Mouse (Mus musculus) hindbrain, embryonic 15.5 days (tissue): ENCODE measurements at regions not wholly inside any gene's neighbourhood (a gene's known extent, or its start where the extent isn't known, plus 50 kb on each side); places are given as distances from the start of the nearest gene placed in this dataset.

ENCODE experiments used
- ATAC-seq: fragments of 200-750 bp; cut with Nextera tagmentation; 2 replicates; pipeline ENCODE4 v1.8.0; 2017; ENCODE audit warnings: low read depth, moderate number of reproducible peaks, moderate TSS enrichment; ENCODE audit not compliant: low FRiP score
- H3K27ac ChIP-seq: fragments of 300-500 bp; sonication (generic); replicated peaks from 2 replicates; pipeline ENCODE4 v1.5.1; 2015; ENCODE audit warnings: mild to moderate bottlenecking, inconsistent platforms
- H3K27me3 ChIP-seq: fragments of 300-500 bp; sonication (generic); 2 replicates; pipeline ENCODE4 v1.6.1; 2015; ENCODE audit warnings: control low read depth, inconsistent platforms
- H3K36me3 ChIP-seq: fragments of 300-500 bp; sonication (generic); 2 replicates; pipeline ENCODE4 v1.6.1; 2015; ENCODE audit warnings: control low read depth, inconsistent platforms
- H3K4me1 ChIP-seq: fragments of 300-500 bp; sonication (generic); replicated peaks from 2 replicates; pipeline ENCODE4 v1.6.1; 2015; ENCODE audit warnings: control low read depth, inconsistent platforms
- H3K4me2 ChIP-seq: fragments of 300-500 bp; sonication (generic); 2 replicates; pipeline ENCODE4 v1.6.1; 2015; ENCODE audit warnings: moderate library complexity, mild to moderate bottlenecking, inconsistent platforms
- H3K4me3 ChIP-seq: fragments of 300-500 bp; sonication (generic); 2 replicates; pipeline ENCODE4 v1.5.1; 2015; ENCODE audit warnings: mild to moderate bottlenecking, inconsistent platforms
- H3K9ac ChIP-seq: fragments of 300-500 bp; sonication (generic); 2 replicates; pipeline ENCODE4 v1.6.1; 2015; ENCODE audit warnings: inconsistent platforms
- H3K9me3 ChIP-seq: fragments of 300-500 bp; sonication (generic); 2 replicates; pipeline ENCODE4 v1.6.1; 2016; ENCODE audit warnings: control low read depth, inconsistent platforms
- WGBS: fragments of 180-500 bp; shearing (Covaris S2); methylation state at CpG from one replicate; pipeline ENCODE4 v1.1.7; 2015; 5-methylcytosine and 5-hydroxymethylcytosine counted together

GRCm38 (mm10) chr8:49194592-49195332 lies 351.0 kb upstream of the Tenm3 start:
- H3K9me3 ChIP-seq = no peaks in the 10 kb centered on the region
- H3K4me1 ChIP-seq = 0 out of 2 replicates have a peak, but pooled peaks cover 4% of the 10 kb centered on the region
- no peaks in the 10 kb centered on the region for H3K27me3 ChIP-seq
- no peaks in the 10 kb centered on the region for H3K36me3 ChIP-seq
- 39% methylated on average over 11 of the region's 11 CpGs for WGBS
- no peak overlapping the region for H3K27ac ChIP-seq
- no peak overlapping the region for H3K4me3 ChIP-seq
- ATAC-seq = no peak
- H3K9ac ChIP-seq = no peak overlapping the region
- no peak overlapping the region for H3K4me2 ChIP-seq

GRCm38 (mm10) chr8:49186853-49187252 lies 343.1 kb upstream of the Tenm3 start:
- Histone ChIP-seq H3K9ac (no peak overlapping the region), H3K4me2 (no peak overlapping the region), H3K9me3 (no peaks in the 10 kb centered on the region), H3K4me1 (no peaks in the 10 kb centered on the region), H3K27me3 (no peaks in the 10 kb centered on the region), H3K36me3 (no peaks in the 10 kb centered on the region), H3K4me3 (no peak overlapping the region), H3K27ac (no peak overlapping the region)
- WGBS = 58% methylated on average over 3 of the region's 3 CpGs
- no peak for ATAC-seq

DNA sequence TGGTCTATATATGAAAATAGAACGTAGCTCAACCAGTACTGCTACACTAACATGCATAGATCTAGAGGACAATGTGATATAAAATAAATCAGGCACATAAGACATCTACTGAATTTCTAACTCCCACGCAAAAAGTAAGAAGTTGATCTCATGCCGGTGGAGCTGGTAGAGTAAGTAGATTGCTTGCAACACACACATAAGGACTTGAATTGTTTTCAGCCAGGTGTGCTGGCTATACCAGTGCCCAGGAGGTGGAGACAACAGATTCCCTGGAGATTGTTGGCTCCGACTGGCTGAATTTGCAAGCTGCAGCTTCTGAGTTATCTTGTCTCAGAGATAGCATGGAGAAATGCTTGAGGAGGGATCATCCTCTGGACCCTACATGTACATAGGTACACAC lies 331.6 kb upstream of the Tenm3 start:
- WGBS = 91% methylated on average over 4 of the region's 4 CpGs
- Histone ChIP-seq H3K36me3 (no peaks in the 10 kb centered on the region), H3K9ac (no peak overlapping the region), H3K27ac (no peak overlapping the region), H3K4me2 (no peak overlapping the region), H3K9me3 (no peaks in the 10 kb centered on the region), H3K4me1 (no peaks in the 10 kb centered on the region), H3K4me3 (no peak overlapping the region), H3K27me3 (no peaks in the 10 kb centered on the region)
- ATAC-seq = no peak

GRCm38 (mm10) chr8:49174956-49175355 lies 331.2 kb upstream of the Tenm3 start:
- 87% methylated on average over 2 of the region's 2 CpGs for WGBS
- no peak for ATAC-seq
- no peak overlapping the region for H3K4me2 ChIP-seq

DNA sequence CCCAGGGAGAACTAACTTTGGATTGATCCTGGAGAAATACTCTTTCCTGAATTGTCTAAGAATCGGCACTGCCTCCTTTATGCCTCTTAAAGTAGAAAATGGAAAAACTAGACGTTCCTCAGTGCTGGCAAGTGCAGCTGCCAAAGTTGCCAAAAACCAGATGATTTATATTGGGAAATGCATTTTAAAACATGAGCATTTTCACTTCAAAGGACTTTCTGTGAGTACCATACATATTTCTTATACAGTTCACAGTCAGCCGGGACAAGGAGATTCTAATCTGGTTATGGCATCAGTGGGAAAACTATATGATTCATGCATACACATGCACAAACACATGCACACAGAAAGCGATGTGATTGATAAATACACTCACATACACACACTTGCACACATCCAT lies 315.6 kb upstream of the Tenm3 start:
- ATAC-seq = no peak
- Histone ChIP-seq H3K9me3 (no peaks in the 10 kb centered on the region), H3K4me1 (peaks cover 9% of the 10 kb centered on the region; the same call in 1 of the 2 replicates), H3K27me3 (no peaks in the 10 kb centered on the region), H3K27ac (no peak overlapping the region), H3K4me3 (no peak overlapping the region), H3K4me2 (no peak overlapping the region), H3K9ac (no peak overlapping the region), H3K36me3 (no peaks in the 10 kb centered on the region)
- WGBS = 75% methylated on average over 4 of the region's 4 CpGs

More at GRCm38 (mm10) chr8:49174956-49175355, 331.2 kb upstream of the Tenm3 start:
- Histone ChIP-seq H3K9me3 (no peaks in the 10 kb centered on the region), H3K4me1 (no peaks in the 10 kb centered on the region), H3K9ac (no peak overlapping the region), H3K27me3 (no peaks in the 10 kb centered on the region), H3K27ac (no peak overlapping the region), H3K36me3 (no peaks in the 10 kb centered on the region), H3K4me3 (no peak overlapping the region)

DNA sequence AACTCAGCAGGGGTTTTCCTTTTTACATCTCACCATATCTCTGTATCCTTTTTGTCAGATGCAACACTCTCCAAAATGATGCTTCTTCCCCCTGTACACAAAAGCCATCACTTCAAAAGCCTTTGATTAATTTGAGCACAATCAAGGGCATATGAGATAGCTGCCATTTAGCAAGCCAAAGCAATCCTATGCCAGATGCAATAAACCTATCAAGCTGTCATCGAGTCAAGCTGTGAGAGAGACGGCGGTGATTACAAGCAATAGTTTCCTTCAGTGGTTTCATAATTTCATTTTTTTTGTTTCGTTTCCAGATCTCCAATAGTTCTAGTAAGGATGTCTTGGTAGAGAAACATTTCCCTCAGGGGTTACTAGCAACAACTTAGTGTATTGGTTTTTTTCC lies 314.4 kb upstream of the Tenm3 start:
- Histone ChIP-seq H3K9ac (no peak overlapping the region), H3K4me2 (no peak overlapping the region), H3K4me3 (no peak overlapping the region), H3K4me1 (peaks cover 9% of the 10 kb centered on the region; the same call in 1 of the 2 replicates), H3K27ac (no peak overlapping the region), H3K36me3 (no peaks in the 10 kb centered on the region), H3K27me3 (no peaks in the 10 kb centered on the region), H3K9me3 (no peaks in the 10 kb centered on the region)
- 39% methylated on average over 4 of the region's 4 CpGs for WGBS
- no peak for ATAC-seq

DNA sequence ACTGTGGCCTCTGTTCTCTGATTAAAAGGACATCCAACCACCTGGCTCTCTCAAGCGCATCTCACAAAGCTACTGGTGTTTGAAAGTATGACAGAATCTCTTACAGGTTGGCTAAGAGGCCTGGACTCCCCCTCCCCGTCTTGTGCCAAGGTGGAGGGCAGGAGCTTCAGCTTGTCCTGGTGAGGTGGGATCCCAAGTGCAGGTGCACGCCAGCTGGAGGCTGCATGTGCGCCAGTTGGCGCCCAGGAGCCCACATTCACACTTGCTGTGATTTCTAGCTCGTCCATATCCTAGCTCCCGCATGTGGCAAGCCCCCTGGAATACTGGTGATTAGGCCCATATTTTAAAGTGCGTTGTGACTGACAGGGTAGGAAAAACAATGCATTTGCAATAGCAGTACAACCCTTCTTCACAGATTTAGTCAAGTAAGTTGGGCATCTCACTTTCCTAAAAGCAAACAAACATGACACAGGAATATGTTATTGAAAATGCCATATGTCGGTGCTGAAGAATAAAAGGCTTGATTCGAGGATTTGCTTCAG lies 292.8 kb upstream of the Tenm3 start:
- Histone ChIP-seq H3K4me1 (no peaks in the 10 kb centered on the region), H3K9me3 (no peaks in the 10 kb centered on the region), H3K4me3 (no peak overlapping the region), H3K36me3 (no peaks in the 10 kb centered on the region), H3K9ac (no peak overlapping the region), H3K27ac (no peak overlapping the region), H3K4me2 (no peak overlapping the region), H3K27me3 (no peaks in the 10 kb centered on the region)
- ATAC-seq = no peak
- 82% methylated on average over 10 of the region's 10 CpGs for WGBS

GRCm38 (mm10) chr8:49109095-49109494 lies 265.3 kb upstream of the Tenm3 start:
- no peaks in the 10 kb centered on the region for H3K9me3 ChIP-seq
- H3K4me2 ChIP-seq = no peak overlapping the region
- no peak overlapping the region for H3K9ac ChIP-seq
- no peaks in the 10 kb centered on the region for H3K36me3 ChIP-seq
- no peaks in the 10 kb centered on the region for H3K4me1 ChIP-seq
- 80% methylated on average over 6 of the region's 6 CpGs for whole genome bisulfite sequencing
- ATAC-seq = no peak
- H3K27me3 ChIP-seq = no peaks in the 10 kb centered on the region
- no peak overlapping the region for H3K4me3 ChIP-seq
- H3K27ac ChIP-seq = no peak overlapping the region

DNA sequence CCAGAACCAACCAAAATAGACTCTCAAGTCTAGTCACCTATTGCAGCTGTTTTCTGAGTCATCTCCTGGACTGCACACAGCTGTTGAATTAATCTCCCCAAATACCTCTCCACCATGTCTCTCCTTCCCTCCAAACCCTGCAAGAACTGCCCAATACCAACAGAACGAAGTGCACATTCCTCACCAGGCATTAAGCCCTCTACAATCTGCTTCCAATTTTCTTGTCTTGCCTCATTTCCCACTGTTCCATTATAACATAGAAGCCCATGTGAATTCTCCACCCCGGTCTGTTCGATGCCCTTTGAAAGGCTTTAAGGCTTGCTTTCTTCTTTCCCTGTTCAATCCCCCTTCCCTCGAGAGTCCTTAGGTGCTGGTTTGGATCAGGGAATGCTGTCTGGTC lies 264.9 kb upstream of the Tenm3 start:
- H3K27me3 ChIP-seq = no peaks in the 10 kb centered on the region
- no peak overlapping the region for H3K4me2 ChIP-seq
- H3K4me3 ChIP-seq = no peak overlapping the region
- no peaks in the 10 kb centered on the region for H3K36me3 ChIP-seq
- H3K9me3 ChIP-seq = no peaks in the 10 kb centered on the region
- WGBS = 57% methylated on average over 4 of the region's 4 CpGs
- no peak overlapping the region for H3K9ac ChIP-seq
- no peak for ATAC-seq
- no peaks in the 10 kb centered on the region for H3K4me1 ChIP-seq
- H3K27ac ChIP-seq = no peak overlapping the region

GRCm38 (mm10) chr8:49106531-49106930 lies 262.8 kb upstream of the Tenm3 start:
- Histone ChIP-seq H3K4me1 (no peaks in the 10 kb centered on the region), H3K9ac (no peak overlapping the region), H3K27ac (no peak overlapping the region), H3K9me3 (no peaks in the 10 kb centered on the region), H3K36me3 (no peaks in the 10 kb centered on the region), H3K4me3 (no peak overlapping the region), H3K27me3 (no peaks in the 10 kb centered on the region), H3K4me2 (no peak overlapping the region)
- 76% methylated on average over 3 of the region's 3 CpGs for WGBS
- no peak for ATAC-seq

DNA sequence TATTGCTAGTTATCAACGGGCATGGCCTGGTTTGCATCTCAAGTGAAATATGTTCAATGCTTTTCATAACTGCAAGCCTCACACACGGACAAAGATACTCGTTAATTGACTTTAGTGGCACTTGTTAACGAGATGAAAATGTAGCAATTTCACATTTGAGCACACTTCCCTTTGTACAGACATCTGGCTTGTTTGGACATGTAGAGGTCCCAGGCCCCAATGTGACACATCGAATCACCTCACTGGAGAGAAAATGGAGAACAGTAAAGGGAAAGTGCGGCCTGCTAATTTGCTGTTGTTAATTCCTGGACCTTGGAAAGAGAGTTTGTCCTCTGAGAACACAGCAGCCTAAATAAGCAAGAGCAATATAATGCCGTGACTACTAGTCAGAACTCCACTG lies 257.4 kb upstream of the Tenm3 start:
- 81% methylated on average over 7 of the region's 7 CpGs for WGBS
- H3K9ac ChIP-seq = no peak overlapping the region
- ATAC-seq = no peak

GRCm38 (mm10) chr8:49084191-49084875 lies 240.6 kb upstream of the Tenm3 start:
- no peak overlapping the region for H3K27ac ChIP-seq
- H3K27me3 ChIP-seq = no peaks in the 10 kb centered on the region
- no peaks in the 10 kb centered on the region for H3K9me3 ChIP-seq
- no peaks in the 10 kb centered on the region for H3K4me1 ChIP-seq
- H3K4me2 ChIP-seq = no peak overlapping the region
- WGBS = 77% methylated on average over 6 of the region's 6 CpGs
- H3K36me3 ChIP-seq = no peaks in the 10 kb centered on the region
- no peak overlapping the region for H3K4me3 ChIP-seq
- H3K9ac ChIP-seq = no peak overlapping the region
- no peak for ATAC-seq

More for the DNA sequence above, 257.4 kb upstream of the Tenm3 start:
- Histone ChIP-seq H3K4me1 (no peaks in the 10 kb centered on the region), H3K27ac (no peak overlapping the region), H3K27me3 (no peaks in the 10 kb centered on the region), H3K4me3 (no peak overlapping the region), H3K36me3 (no peaks in the 10 kb centered on the region), H3K4me2 (no peak overlapping the region), H3K9me3 (no peaks in the 10 kb centered on the region)
